Mouse (Mus musculus): ENCODE results near the gene Stx16. TPM values are rescaled to one million over a fixed set of nuclear protein-coding genes. Genes with fewer than 3 reads are reported as not detected.

Stx16 gene
- polyA plus RNA-seq, 1 experiment from 2014 or later: 6.2 TPM

DNA sequence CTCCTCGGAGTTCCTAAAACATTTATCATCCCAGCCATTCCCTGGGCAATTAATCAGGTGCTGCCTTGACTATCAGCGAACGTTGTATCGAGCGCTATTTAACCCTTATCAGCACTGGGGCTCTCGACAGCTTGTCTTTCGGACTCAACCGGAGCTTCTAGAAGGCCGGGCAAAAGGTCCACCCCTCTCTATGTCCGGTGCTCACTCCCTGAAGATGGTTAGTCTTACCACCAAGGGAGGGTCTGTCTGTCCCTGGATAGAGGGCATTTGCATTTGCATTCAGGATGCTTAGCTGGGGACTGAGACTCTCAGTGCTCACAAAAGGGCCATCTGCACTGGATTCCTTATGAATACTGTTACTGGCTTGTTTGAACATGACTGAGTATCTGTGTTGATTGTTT lies 25.0 kb upstream of the Stx16 start:
- Histone ChIP-seq H3K4me1 (replicated peaks; ENCODE audit: insufficient read depth, low read length) (peaks cover 16% of the 10 kb centered on the region), H3K36me3 (ENCODE audit: insufficient read depth, low read length) (no peaks in the 10 kb centered on the region), H3K4me3 (replicated peaks; ENCODE audit: low read depth, low read length) (no peak overlapping the region), H3K9me3 (replicated peaks; ENCODE audit: low read length) (no peaks in the 10 kb centered on the region), H3K9ac (ENCODE audit: low read depth, low read length) (no peak overlapping the region), H3K27me3 (ENCODE audit: insufficient read depth, low read length) (no peaks in the 10 kb centered on the region), H3K27ac (no peak overlapping the region), H3K4me2 (ENCODE audit: low read length) (peak overlapping the region; percentile 28; the same call in 1 of the 2 replicates)
- DNase-seq (ENCODE audit: low spot score) (no peak), ATAC-seq (replicated peaks; ENCODE audit: low FRiP score, low read depth) (no peak)
- 6% methylated on average over 10 of the region's 10 CpGs for whole genome bisulfite sequencing
- TF ChIP-seq CTCF (IDR thresholded peaks at IDR 0.05; ENCODE audit: low read depth): no peak

DNA sequence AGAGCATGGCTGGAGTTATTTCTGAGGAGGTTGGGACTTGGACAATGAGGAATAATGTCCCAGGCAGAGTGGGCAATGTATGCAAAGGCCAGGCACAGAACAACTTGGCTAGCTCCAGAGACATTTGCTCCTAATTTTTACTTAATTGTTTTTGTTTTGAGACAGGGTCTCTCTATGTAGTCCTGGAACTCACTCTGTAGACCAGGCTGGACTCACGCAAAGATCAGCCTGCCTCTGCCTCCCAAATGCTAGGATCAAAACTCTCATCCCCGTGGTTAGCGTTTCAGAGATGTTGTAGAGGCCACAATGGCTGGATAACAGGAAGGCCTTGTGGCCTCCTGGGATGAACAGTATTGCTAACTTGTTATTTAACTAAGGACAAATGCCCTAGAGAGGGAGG lies 21.6 kb upstream of the Stx16 start:
- Histone ChIP-seq H3K27ac (no peak overlapping the region), H3K9me3 (replicated peaks; ENCODE audit: low read length) (no peaks in the 10 kb centered on the region), H3K27me3 (ENCODE audit: insufficient read depth, low read length) (no peaks in the 10 kb centered on the region), H3K4me3 (replicated peaks; ENCODE audit: low read depth, low read length) (no peak overlapping the region), H3K9ac (ENCODE audit: low read depth, low read length) (no peak overlapping the region), H3K4me2 (ENCODE audit: low read length) (no peak overlapping the region), H3K36me3 (ENCODE audit: insufficient read depth, low read length) (no peaks in the 10 kb centered on the region), H3K4me1 (replicated peaks; ENCODE audit: insufficient read depth, low read length) (peaks cover 14% of the 10 kb centered on the region)
- DNase-seq (ENCODE audit: low spot score) (no peak), ATAC-seq (replicated peaks; ENCODE audit: low FRiP score, low read depth) (no peak)
- WGBS: 95% methylated on average over 3 of the region's 3 CpGs
- TF ChIP-seq CTCF (IDR thresholded peaks at IDR 0.05; ENCODE audit: low read depth): no peak

GRCm38 (mm10) chr2:174057730-174058129 lies 18.4 kb upstream of the Stx16 start:
- Histone ChIP-seq H3K9ac (ENCODE audit: low read depth, low read length) (no peak overlapping the region), H3K4me2 (ENCODE audit: low read length) (no peak overlapping the region), H3K4me1 (replicated peaks; ENCODE audit: insufficient read depth, low read length) (no peaks in the 10 kb centered on the region), H3K27ac (no peak overlapping the region), H3K36me3 (ENCODE audit: insufficient read depth, low read length) (no peaks in the 10 kb centered on the region), H3K4me3 (replicated peaks; ENCODE audit: low read depth, low read length) (no peak overlapping the region), H3K9me3 (replicated peaks; ENCODE audit: low read length) (no peaks in the 10 kb centered on the region), H3K27me3 (ENCODE audit: insufficient read depth, low read length) (no peaks in the 10 kb centered on the region)
- DNase-seq (ENCODE audit: low spot score): no peak
- TF ChIP-seq CTCF (IDR thresholded peaks at IDR 0.05; ENCODE audit: low read depth): no peak
- WGBS: 76% methylated on average over 3 of the region's 3 CpGs
- no peak for ATAC-seq (replicated peaks; ENCODE audit: low FRiP score, low read depth)

GRCm38 (mm10) chr2:174058316-174058939 lies 17.7 kb upstream of the Stx16 start:
- H3K4me3 ChIP-seq (replicated peaks; ENCODE audit: low read depth, low read length): no peak overlapping the region
- WGBS: 64% methylated on average over 8 of the region's 8 CpGs
- H3K4me2 ChIP-seq (ENCODE audit: low read length): no peak overlapping the region
- no peaks in the 10 kb centered on the region for H3K36me3 ChIP-seq (ENCODE audit: insufficient read depth, low read length)
- H3K4me1 ChIP-seq (replicated peaks; ENCODE audit: insufficient read depth, low read length): no peaks in the 10 kb centered on the region
- ATAC-seq (replicated peaks; ENCODE audit: low FRiP score, low read depth): no peak
- no peaks in the 10 kb centered on the region for H3K9me3 ChIP-seq (replicated peaks; ENCODE audit: low read length)
- no peak overlapping the region for H3K27ac ChIP-seq
- no peak for DNase-seq (ENCODE audit: low spot score)
- TF ChIP-seq CTCF (IDR thresholded peaks at IDR 0.05; ENCODE audit: low read depth): no peak
- H3K9ac ChIP-seq (ENCODE audit: low read depth, low read length): no peak overlapping the region
- H3K27me3 ChIP-seq (ENCODE audit: insufficient read depth, low read length): no peaks in the 10 kb centered on the region

GRCm38 (mm10) chr2:174059591-174060385 lies 16.3 kb upstream of the Stx16 start:
- WGBS: 91% methylated on average over 13 of the region's 13 CpGs
- no peaks in the 10 kb centered on the region for H3K36me3 ChIP-seq (ENCODE audit: insufficient read depth, low read length)
- H3K27ac ChIP-seq: no peak overlapping the region
- H3K9ac ChIP-seq (ENCODE audit: low read depth, low read length): no peak overlapping the region
- TF ChIP-seq CTCF (IDR thresholded peaks at IDR 0.05; ENCODE audit: low read depth): no peak
- ATAC-seq (replicated peaks; ENCODE audit: low FRiP score, low read depth) (no peak), DNase-seq (ENCODE audit: low spot score) (no peak)
- H3K27me3 ChIP-seq (ENCODE audit: insufficient read depth, low read length): no peaks in the 10 kb centered on the region
- no peaks in the 10 kb centered on the region for H3K4me1 ChIP-seq (replicated peaks; ENCODE audit: insufficient read depth, low read length)
- no peaks in the 10 kb centered on the region for H3K9me3 ChIP-seq (replicated peaks; ENCODE audit: low read length)
- no peak overlapping the region for H3K4me2 ChIP-seq (ENCODE audit: low read length)
- no peak overlapping the region for H3K4me3 ChIP-seq (replicated peaks; ENCODE audit: low read depth, low read length)

- Histone ChIP-seq H3K27me3 (ENCODE audit: insufficient read depth, low read length) (no peaks in the 10 kb centered on the region), H3K36me3 (ENCODE audit: insufficient read depth, low read length) (no peaks in the 10 kb centered on the region), H3K4me3 (replicated peaks; ENCODE audit: low read depth, low read length) (no peak overlapping the region), H3K9me3 (replicated peaks; ENCODE audit: low read length) (no peaks in the 10 kb centered on the region), H3K4me1 (replicated peaks; ENCODE audit: insufficient read depth, low read length) (no peaks in the 10 kb centered on the region), H3K27ac (no peak overlapping the region), H3K9ac (ENCODE audit: low read depth, low read length) (no peak overlapping the region), H3K4me2 (ENCODE audit: low read length) (no peak overlapping the region)
- ATAC-seq (replicated peaks; ENCODE audit: low FRiP score, low read depth) (no peak), DNase-seq (ENCODE audit: low spot score) (no peak)
- WGBS: 65% methylated on average over 2 of the region's 2 CpGs
- TF ChIP-seq CTCF (IDR thresholded peaks at IDR 0.05; ENCODE audit: low read depth): no peak
Observed at GRCm38 (mm10) chr2:174061219-174061618, 14.9 kb upstream of the Stx16 start.

All from kidney, postnatal 0 days (tissue).